In the genomic region with DNA sequence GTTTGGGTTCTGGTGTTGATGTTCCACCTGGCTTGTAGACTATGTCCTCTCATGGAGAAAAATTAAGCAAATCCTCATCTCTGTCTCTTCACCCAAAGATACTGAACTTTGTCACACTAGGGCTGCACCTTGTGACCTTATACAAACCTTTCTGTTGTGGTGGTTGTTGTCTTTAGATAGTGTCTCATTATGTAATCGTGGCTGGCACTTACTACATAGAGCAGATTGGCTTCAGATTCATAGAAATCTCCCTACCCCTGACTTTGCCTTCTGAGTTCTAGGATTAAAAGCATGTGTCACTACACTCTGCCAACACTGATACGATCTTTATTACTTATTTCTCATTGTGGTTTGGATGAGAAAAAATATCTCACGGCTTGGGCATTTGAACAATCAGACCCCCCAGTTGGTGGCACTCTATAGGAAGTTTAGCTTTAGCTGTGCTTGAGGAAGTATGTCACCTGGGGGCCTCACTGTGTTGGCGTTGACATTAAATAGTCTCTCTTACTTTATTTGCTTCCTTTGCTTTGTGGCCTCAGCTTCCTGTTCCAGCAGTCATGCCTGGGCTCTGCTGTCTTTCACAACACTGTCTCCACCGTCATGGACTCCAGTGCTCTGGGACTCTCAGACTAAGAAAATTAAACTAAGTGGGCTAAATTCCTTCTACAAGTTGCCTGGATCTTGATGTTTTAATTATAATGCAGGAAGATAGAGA, we compare ENCODE assay signal across 15 mouse cellular contexts.
DNase-seq lines count a peak whose midpoint lies in the region; ATAC-seq lines count a peak whose summit lies in the region.
"Had no signal": no experiment of that assay in that cellular context is flagged by ENCODE, and none has a peak within 500 bp of the region (broad histone marks: within the 10 kb centered on the region; RNA-seq: fewer than 3 reads in every experiment).

No protein-coding gene starts in this region.

- ATAC-seq in forebrain, embryonic 15.5 days (replicated peaks): peak; percentile 7; the same call in 1 of the 2 replicates
- no peak for ATAC-seq in forebrain, embryonic 16.5 days
- no peak for ATAC-seq in erythroblast, adult 5-6 weeks (replicated peaks; ENCODE audit: low FRiP score, poor library complexity, severe bottlenecking)

- no peak overlapping the region for H3K4me3 ChIP-seq in forebrain, embryonic 15.5 days
- H3K4me3 ChIP-seq in forebrain, embryonic 16.5 days (replicated peaks; ENCODE audit: low read length): no peak overlapping the region
- H3K4me3 ChIP-seq: forebrain, embryonic 10.5 days; hindbrain, embryonic 10.5 days; myocyte had no signal

- peak; percentile 6 for DNase-seq in urinary bladder, postnatal 14 days (ENCODE audit: low spot score)
- DNase-seq in urinary bladder, adult 2 months (ENCODE audit: low spot score): no peak
- peak; percentile 5 for DNase-seq in lung, postnatal 25 days (ENCODE audit: low spot score)
- DNase-seq in gastrocnemius, postnatal 14 days: no peak
- DNase-seq in adipocyte (ENCODE audit: low spot score): no peak
- DNase-seq: adrenal gland, postnatal 14 days; gastrocnemius, postnatal 10 days; thymus, adult 2 months had no signal

- H3K4me2 ChIP-seq in forebrain, embryonic 15.5 days (replicated peaks): no peak overlapping the region
- no peak overlapping the region for H3K4me2 ChIP-seq in forebrain, embryonic 16.5 days (ENCODE audit: low read length)
- H3K4me2 ChIP-seq: heart, embryonic 11.5 days had no signal

- H3K9ac ChIP-seq in forebrain, embryonic 15.5 days (replicated peaks): no peak overlapping the region
- no peak overlapping the region for H3K9ac ChIP-seq in forebrain, embryonic 16.5 days (replicated peaks; ENCODE audit: low read depth, low read length)

- no peak overlapping the region for H3K27ac ChIP-seq in forebrain, embryonic 15.5 days (replicated peaks)
- no peak overlapping the region for H3K27ac ChIP-seq in forebrain, embryonic 16.5 days (ENCODE audit: low read length)
- H3K27ac ChIP-seq: forebrain, embryonic 10.5 days; hindbrain, embryonic 10.5 days had no signal

- H3K27me3 ChIP-seq in forebrain, embryonic 15.5 days: no peaks in the 10 kb centered on the region
- no peaks in the 10 kb centered on the region for H3K27me3 ChIP-seq in forebrain, embryonic 16.5 days (replicated peaks; ENCODE audit: control insufficient read depth, insufficient read depth, low read length)

- H3K9me3 ChIP-seq in forebrain, embryonic 15.5 days: no peaks in the 10 kb centered on the region
- H3K9me3 ChIP-seq in forebrain, embryonic 16.5 days (ENCODE audit: control insufficient read depth, low read length): no peaks in the 10 kb centered on the region
- H3K9me3 ChIP-seq: forebrain, embryonic 10.5 days; hindbrain, embryonic 10.5 days had no signal

- H3K36me3 ChIP-seq in forebrain, embryonic 15.5 days: no peaks in the 10 kb centered on the region
- H3K36me3 ChIP-seq in forebrain, embryonic 16.5 days (ENCODE audit: control insufficient read depth, insufficient read depth): no peaks in the 10 kb centered on the region
- H3K36me3 ChIP-seq: forebrain, embryonic 10.5 days; hindbrain, embryonic 10.5 days had no signal

- 71% methylated on average over 5 of the region's 5 CpGs for WGBS in forebrain, embryonic 15.5 days
- 73% methylated on average over 5 of the region's 5 CpGs for WGBS in forebrain, embryonic 16.5 days

- H3K4me1 ChIP-seq in forebrain, embryonic 15.5 days: peaks cover 29% of the 10 kb centered on the region
- peaks cover 19% of the 10 kb centered on the region for H3K4me1 ChIP-seq in forebrain, embryonic 16.5 days (replicated peaks; ENCODE audit: control insufficient read depth, insufficient read depth, low read length)

- intact Hi-C loops in gastrocnemius, postnatal 14 days (cut with DNase I; ENCODE audit: low total_unique reads): no loop called here

Comparison
In these comparisons a context has a peak if more than half of its experiments do, and no peak if none do; other contexts are left out.
1. DNase-seq: peak in urinary bladder, postnatal 14 days (single experiment) and lung, postnatal 25 days (single experiment); none in urinary bladder, adult 2 months (single experiment), gastrocnemius, postnatal 14 days (single experiment) and adipocyte (single experiment).